In genomic region chr19:6385821-6386220, GRCm38 (mm10) we compare ENCODE assay signal across 17 mouse cellular contexts. TPM values are rescaled to one million over a fixed set of nuclear protein-coding genes. Genes with fewer than 3 reads are reported as not detected.
DNase-seq lines count a peak whose midpoint lies in the region; ATAC-seq and TF ChIP-seq lines count a peak whose summit lies in the region.
"Had no signal": no experiment of that assay in that cellular context is flagged by ENCODE, and none has a peak within 500 bp of the region (broad histone marks: within the 10 kb centered on the region; RNA-seq: fewer than 3 reads in every experiment).

No protein-coding gene starts in this region.

- no peak for ATAC-seq in hindbrain, embryonic 16.5 days
- ATAC-seq in lung, postnatal 0 days = no peak
- ATAC-seq in inflammation-experienced regulatory T-cells, adult 6 months = no peak

- no peak overlapping the region for H3K9ac ChIP-seq in hindbrain, embryonic 16.5 days (ENCODE audit: low read depth, low read length)
- H3K9ac ChIP-seq in lung, postnatal 0 days (replicated peaks; ENCODE audit: low read depth) = no peak overlapping the region
- H3K9ac ChIP-seq: embryonic facial prominence, embryonic 13.5 days; hindbrain, embryonic 12.5 days had no signal

- TF ChIP-seq EP300 in lung, postnatal 0 days (IDR thresholded peaks at IDR 0.05) = no peak

- no peak for TF ChIP-seq CTCF in lung, postnatal 0 days (IDR thresholded peaks at IDR 0.05)

- DNase-seq in heart, adult 11 months = peak; percentile 92
- no peak for DNase-seq in heart, adult 9 months (ENCODE audit: low spot score in 2 of 2)
- no peak for DNase-seq in hindbrain, embryonic 10.5 days (ENCODE audit: low spot score)
- no peak for DNase-seq in lung, postnatal 0 days (ENCODE audit: low spot score)
- no peak for DNase-seq in lung, postnatal 10 days
- DNase-seq: B cell, adult 2 months; kidney, adult 8-10 months; layer of hippocampus, postnatal 36 days; lung, adult 2 months; midbrain, embryonic 14.5 days; right cerebral cortex, postnatal 4 days; thymus, postnatal 36 days had no signal

- peaks cover 60% of the 10 kb centered on the region for H3K4me1 ChIP-seq in hindbrain, embryonic 10.5 days (replicated peaks)
- 0 out of 2 replicates have a peak, but pooled peaks cover 8% of the 10 kb centered on the region for H3K4me1 ChIP-seq in hindbrain, embryonic 16.5 days (ENCODE audit: control insufficient read depth, insufficient read depth, low read depth, low read length)
- peaks cover 20% of the 10 kb centered on the region; the same call in 1 of the 2 replicates for H3K4me1 ChIP-seq in lung, postnatal 0 days (ENCODE audit: insufficient read depth, low read depth, low read length)

- no peak overlapping the region for H3K4me3 ChIP-seq in hindbrain, embryonic 10.5 days
- H3K4me3 ChIP-seq in hindbrain, embryonic 16.5 days (ENCODE audit: low read length) = no peak overlapping the region
- H3K4me3 ChIP-seq in lung, postnatal 0 days (ENCODE audit: low read depth, low read length) = no peak overlapping the region
- H3K4me3 ChIP-seq: embryonic facial prominence, embryonic 13.5 days; hindbrain, embryonic 12.5 days had no signal

- H3K4me2 ChIP-seq in hindbrain, embryonic 16.5 days (ENCODE audit: low read length) = no peak overlapping the region
- 0 out of 2 replicates have a peak overlapping the region, but pooled peaks have one; percentile 36 for H3K4me2 ChIP-seq in lung, postnatal 0 days (replicated peaks; ENCODE audit: low read depth, low read length)
- H3K4me2 ChIP-seq: embryonic facial prominence, embryonic 13.5 days; hindbrain, embryonic 12.5 days; liver, embryonic 11.5 days had no signal

- WGBS in hindbrain, embryonic 10.5 days = 82% methylated on average over 7 of the region's 7 CpGs
- 88% methylated on average over 7 of the region's 7 CpGs for WGBS in hindbrain, embryonic 16.5 days
- whole genome bisulfite sequencing in lung, postnatal 0 days = 78% methylated on average over 7 of the region's 7 CpGs

- H3K27ac ChIP-seq in hindbrain, embryonic 10.5 days = 0 out of 2 replicates have a peak overlapping the region, but pooled peaks have one; percentile 16
- H3K27ac ChIP-seq in hindbrain, embryonic 16.5 days (ENCODE audit: low read depth, low read length) = no peak overlapping the region
- H3K27ac ChIP-seq in lung, postnatal 0 days (ENCODE audit: low read length) = no peak overlapping the region
- H3K27ac ChIP-seq: embryonic facial prominence, embryonic 13.5 days; hindbrain, embryonic 12.5 days had no signal

- H3K9me3 ChIP-seq in hindbrain, embryonic 10.5 days = no peaks in the 10 kb centered on the region
- H3K9me3 ChIP-seq in hindbrain, embryonic 16.5 days (ENCODE audit: control insufficient read depth, low read length) = no peaks in the 10 kb centered on the region
- H3K9me3 ChIP-seq in lung, postnatal 0 days (ENCODE audit: low read length) = no peaks in the 10 kb centered on the region
- H3K9me3 ChIP-seq: embryonic facial prominence, embryonic 13.5 days; hindbrain, embryonic 12.5 days had no signal

- H3K36me3 ChIP-seq in hindbrain, embryonic 10.5 days = peaks cover 5% of the 10 kb centered on the region; the same call in 1 of the 2 replicates
- H3K36me3 ChIP-seq in hindbrain, embryonic 16.5 days (ENCODE audit: control insufficient read depth, insufficient read depth, low read length) = no peaks in the 10 kb centered on the region
- no peaks in the 10 kb centered on the region for H3K36me3 ChIP-seq in lung, postnatal 0 days (ENCODE audit: insufficient read depth, low read length)
- H3K36me3 ChIP-seq: embryonic facial prominence, embryonic 13.5 days; hindbrain, embryonic 12.5 days had no signal

- H3K27me3 ChIP-seq in hindbrain, embryonic 10.5 days (ENCODE audit: insufficient read depth, poor library complexity, severe bottlenecking) = peaks cover 33% of the 10 kb centered on the region; the same call in 1 of the 2 replicates
- H3K27me3 ChIP-seq in hindbrain, embryonic 16.5 days (replicated peaks; ENCODE audit: control insufficient read depth, insufficient read depth, low read length) = no peaks in the 10 kb centered on the region
- no peaks in the 10 kb centered on the region for H3K27me3 ChIP-seq in lung, postnatal 0 days (replicated peaks; ENCODE audit: insufficient read depth, low read length)

RNA-seq across cellular contexts. Expression of gene Pygm, which starts 1.6 kb away (rescaled TPM):
- polyA plus RNA-seq in hindbrain, embryonic 10.5 days (2016; fragmentation: Nextera tagmentation; extraction: Ambion mirVana) = 1.3 and 1.9 TPM in 2 replicates
- polyA plus RNA-seq in hindbrain, embryonic 16.5 days (2015; fragmentation: Nextera tagmentation; extraction: Ambion mirVana) = 10.2 and 13.2 TPM in 2 replicates
- 20.5 and 32.1 TPM in 2 replicates for polyA plus RNA-seq in lung, postnatal 0 days (2015; fragmentation: Nextera tagmentation; extraction: Ambion mirVana)
- 1 to 10 TPM; 3.4 to 6.5 (median 5.7) TPM for polyA plus RNA-seq in inflammation-experienced regulatory T-cells, adult 6 months (2017; shearing (Covaris generic))

RNA-seq across cellular contexts. Expression of gene Rasgrp2, which starts 13.3 kb away (rescaled TPM):
- 20.5 and 20.7 TPM in 2 replicates for polyA plus RNA-seq in hindbrain, embryonic 10.5 days (2016; fragmentation: Nextera tagmentation; extraction: Ambion mirVana)
- polyA plus RNA-seq in hindbrain, embryonic 16.5 days (2015; fragmentation: Nextera tagmentation; extraction: Ambion mirVana) = 184 and 232 TPM in 2 replicates
- polyA plus RNA-seq in lung, postnatal 0 days (2015; fragmentation: Nextera tagmentation; extraction: Ambion mirVana) = 99.2 and 128 TPM in 2 replicates
- 100 to 1,000 TPM in 1 of 3 experiments, 10 to 100 TPM in 2; 59.9 to 201 (median 68.4) TPM for polyA plus RNA-seq in inflammation-experienced regulatory T-cells, adult 6 months (2017; shearing (Covaris generic))

RNA-seq across cellular contexts. Expression of gene Sf1, which starts 22.3 kb away (rescaled TPM):
- 198 and 221 TPM in 2 replicates for polyA plus RNA-seq in hindbrain, embryonic 10.5 days (2016; fragmentation: Nextera tagmentation; extraction: Ambion mirVana)
- 81.4 and 106 TPM in 2 replicates for polyA plus RNA-seq in hindbrain, embryonic 16.5 days (2015; fragmentation: Nextera tagmentation; extraction: Ambion mirVana)
- 48.1 and 49.5 TPM in 2 replicates for polyA plus RNA-seq in lung, postnatal 0 days (2015; fragmentation: Nextera tagmentation; extraction: Ambion mirVana)
- polyA plus RNA-seq in inflammation-experienced regulatory T-cells, adult 6 months (2017; shearing (Covaris generic)) = 10 to 100 TPM; 53.3 to 63.5 (median 59.1) TPM

RNA-seq across cellular contexts. Expression of gene Nrxn2, which starts 32.7 kb away (rescaled TPM):
- 4.4 and 13.2 TPM in 2 replicates for polyA plus RNA-seq in hindbrain, embryonic 10.5 days (2016; fragmentation: Nextera tagmentation; extraction: Ambion mirVana)
- 29.1 and 37.1 TPM in 2 replicates for polyA plus RNA-seq in hindbrain, embryonic 16.5 days (2015; fragmentation: Nextera tagmentation; extraction: Ambion mirVana)
- polyA plus RNA-seq in lung, postnatal 0 days (2015; fragmentation: Nextera tagmentation; extraction: Ambion mirVana) = 3.8 and 4.7 TPM in 2 replicates
- polyA plus RNA-seq in inflammation-experienced regulatory T-cells, adult 6 months (2017; shearing (Covaris generic)) = under 1 TPM in 1 of 3 experiments, not detected in 2; 0.26 TPM

RNA-seq across cellular contexts. Expression of gene Map4k2, which starts 44.9 kb away (rescaled TPM):
- 13.1 and 14.7 TPM in 2 replicates for polyA plus RNA-seq in hindbrain, embryonic 10.5 days (2016; fragmentation: Nextera tagmentation; extraction: Ambion mirVana)
- 19.6 and 23.1 TPM in 2 replicates for polyA plus RNA-seq in hindbrain, embryonic 16.5 days (2015; fragmentation: Nextera tagmentation; extraction: Ambion mirVana)
- polyA plus RNA-seq in lung, postnatal 0 days (2015; fragmentation: Nextera tagmentation; extraction: Ambion mirVana) = 22.5 and 25.0 TPM in 2 replicates
- polyA plus RNA-seq in inflammation-experienced regulatory T-cells, adult 6 months (2017; shearing (Covaris generic)) = 100 to 1,000 TPM in 1 of 3 experiments, 10 to 100 TPM in 2; 68.4 to 105 (median 88.5) TPM
